Mouse (Mus musculus): ENCODE data around the gene 1810009A15Rik. TPM values are rescaled to one million over a fixed set of nuclear protein-coding genes. Genes with fewer than 3 reads are reported as not detected.
A peak's percentile ranks its signal among the peaks of the same experiment; 100 is the strongest.

1810009A15Rik gene
- total RNA-seq, 2 experiments from 2014 or later: 20.3 to 26.3 TPM

DNA sequence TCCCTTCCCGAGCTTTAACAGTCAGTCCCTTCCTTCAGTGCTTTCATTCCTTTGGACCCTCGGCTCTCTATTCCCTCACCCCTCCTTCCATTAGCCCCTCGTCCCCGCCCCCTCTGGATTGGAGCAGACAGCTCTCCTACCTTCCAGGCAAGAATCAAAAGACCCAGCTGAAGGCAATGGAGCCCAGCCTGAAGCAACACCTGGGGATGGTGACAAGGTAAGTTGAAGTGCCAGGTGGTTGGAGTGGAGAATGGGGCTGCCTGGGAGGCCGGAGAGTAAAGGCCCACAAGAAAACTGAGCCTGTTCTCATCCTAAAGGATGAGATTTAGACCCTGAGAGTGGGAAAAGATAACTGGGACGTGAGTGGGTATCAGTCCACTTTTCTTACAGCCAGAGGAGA, 19.9 kb downstream of the 1810009A15Rik start:
- intact Hi-C loops (cut with DNase I; ENCODE audit: low total_unique reads): loop anchor here (10.0 kb wide), 1 partner anchor 46 kb away; the partner anchor contains the start of gene Tut1
- no peak for DNase-seq

DNA sequence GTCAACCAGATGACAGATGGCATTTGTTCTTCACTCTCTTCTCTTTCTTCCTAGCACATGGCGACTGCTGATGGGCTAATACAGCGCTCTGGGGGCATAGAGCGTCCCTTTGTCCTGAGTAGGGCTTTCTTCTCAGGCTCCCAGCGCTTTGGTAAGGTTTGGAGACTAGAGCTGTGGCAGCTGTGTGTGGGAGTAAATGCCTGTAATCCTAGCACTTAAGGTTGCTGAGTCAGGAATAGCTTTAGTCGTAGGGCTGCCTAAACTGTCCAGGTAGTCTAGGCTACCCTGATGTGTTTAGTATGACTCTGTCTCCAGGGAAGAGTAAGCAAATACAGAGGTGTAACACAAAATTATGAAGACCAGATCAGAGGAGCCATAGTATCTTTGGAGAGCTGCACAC, 23.2 kb downstream of the 1810009A15Rik start:
- intact Hi-C loops (cut with DNase I; ENCODE audit: low total_unique reads): no loop called here
- DNase-seq: no peak

DNA sequence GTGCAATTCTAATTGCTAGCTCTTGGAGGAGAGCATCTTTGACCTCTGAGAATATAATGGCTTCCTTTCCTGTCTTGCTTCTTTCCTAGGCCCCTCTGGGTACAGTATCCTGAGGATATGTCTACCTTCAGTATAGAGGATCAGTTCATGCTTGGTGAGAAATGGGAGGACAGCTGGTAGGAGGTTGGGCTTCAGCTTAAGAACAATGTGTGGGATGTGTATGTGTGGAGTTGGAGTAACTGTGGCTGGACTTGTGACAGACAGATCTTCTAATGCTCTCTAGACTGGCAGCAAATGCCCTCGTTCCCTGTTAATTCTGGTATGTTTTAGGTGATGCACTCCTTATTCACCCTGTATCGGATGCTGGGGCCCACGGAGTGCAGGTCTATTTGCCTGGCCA, 25.6 kb downstream of the 1810009A15Rik start:
- intact Hi-C loops (cut with DNase I; ENCODE audit: low total_unique reads): no loop called here
- no peak for DNase-seq

DNA sequence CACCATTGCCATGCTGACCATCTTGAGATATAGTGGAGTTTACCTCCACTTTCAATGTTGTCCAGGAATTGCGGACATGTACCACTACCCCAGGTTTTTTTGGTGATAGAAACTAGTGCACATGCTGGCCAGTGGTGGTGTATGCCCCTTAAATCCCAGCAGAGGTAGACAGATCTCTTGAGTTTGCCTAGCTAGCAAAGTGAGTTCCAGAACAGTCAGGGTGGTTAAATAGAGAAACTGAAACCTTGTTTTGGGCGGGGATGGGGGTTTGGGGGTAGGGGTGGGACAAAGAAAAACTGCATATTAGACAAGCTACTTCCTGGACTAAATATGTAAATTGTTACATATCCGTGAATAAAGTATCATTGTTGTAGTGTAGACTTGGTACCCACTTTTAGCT, 30.3 kb downstream of the 1810009A15Rik start:
- intact Hi-C loops (cut with DNase I; ENCODE audit: low total_unique reads): no loop called here
- no peak for DNase-seq

DNA sequence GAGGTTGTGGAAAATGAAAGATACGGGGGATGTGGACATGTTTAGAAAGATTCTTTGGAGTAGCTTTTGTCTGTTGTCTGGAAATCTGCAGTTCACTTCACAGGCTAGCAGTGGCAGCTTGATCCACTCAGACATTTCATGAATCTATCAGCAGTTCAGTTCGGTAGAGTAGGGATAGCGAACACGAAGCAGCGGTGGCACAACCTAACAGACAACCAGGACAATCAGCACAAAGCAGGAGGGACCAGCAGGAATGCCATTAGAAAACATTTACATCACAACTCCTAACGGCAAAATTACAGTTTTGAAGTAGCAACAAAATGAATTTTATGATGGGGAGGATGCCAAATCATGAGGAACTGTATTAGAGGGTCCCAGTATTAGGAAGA, 31.0 kb downstream of the 1810009A15Rik start:
- no peak for DNase-seq
- intact Hi-C loops (cut with DNase I; ENCODE audit: low total_unique reads): no loop called here

DNA sequence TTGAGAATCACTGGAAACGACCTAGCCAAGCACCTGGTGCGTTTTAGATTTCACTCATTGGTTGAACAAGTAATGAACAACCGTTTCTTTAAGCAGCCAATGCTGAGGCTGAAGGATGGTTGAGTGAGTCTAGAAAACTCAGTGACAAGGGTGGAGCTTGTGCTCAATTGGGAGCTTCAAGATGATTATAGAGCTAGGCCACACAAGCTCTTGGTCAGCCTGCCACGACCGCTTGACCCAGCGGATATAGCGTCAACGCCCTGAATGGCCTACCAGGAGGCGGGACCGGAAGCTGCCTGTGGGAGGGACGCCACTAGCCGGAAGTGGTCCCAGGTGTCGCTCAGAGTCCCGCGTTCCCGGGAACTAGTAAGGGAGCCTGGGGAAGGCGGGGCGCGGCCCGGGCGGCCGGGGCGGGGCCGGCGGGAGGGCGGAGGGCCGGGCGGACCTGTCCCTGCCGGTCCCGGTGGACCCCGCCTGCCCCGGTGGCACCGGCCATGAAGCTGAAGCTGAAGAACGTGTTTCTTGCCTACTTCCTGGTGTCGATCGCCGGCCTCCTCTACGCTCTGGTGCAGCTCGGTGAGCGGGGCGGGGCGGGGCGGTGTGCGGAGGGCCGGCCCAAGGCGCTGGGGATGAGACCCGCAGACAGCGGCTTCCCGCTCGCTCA, 31.6 kb downstream of the 1810009A15Rik start, which contains the start of gene B3gat3:
B3gat3 (plus strand) TSS at position 302 of the 664 bp plus-strand sequence.
- intact Hi-C loops (cut with DNase I; ENCODE audit: low total_unique reads): no loop called here
- peak; percentile 97 for DNase-seq

DNA sequence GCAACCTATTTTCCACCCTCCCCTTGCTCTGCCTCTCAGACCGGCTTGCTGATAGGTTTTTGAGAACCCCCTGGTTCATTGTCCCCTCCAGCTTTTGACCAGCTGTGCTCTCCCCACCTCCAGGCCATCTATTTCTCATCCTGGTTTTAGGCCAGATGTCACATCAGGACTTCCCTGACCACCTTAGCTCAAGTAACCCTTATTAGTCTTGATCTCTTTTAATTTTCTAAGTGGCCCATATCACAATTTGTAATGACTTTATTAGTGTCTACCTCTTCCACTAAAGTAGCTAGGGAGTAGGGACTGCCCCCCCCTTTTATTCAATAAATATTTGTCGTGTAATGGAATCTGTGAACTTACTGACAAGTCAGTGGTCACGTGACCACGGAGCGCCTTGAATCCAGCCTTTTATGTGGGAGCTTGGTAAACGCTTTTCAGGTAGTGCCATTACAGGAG, 32.2 kb downstream of the 1810009A15Rik start:
- no peak for DNase-seq
- intact Hi-C loops (cut with DNase I; ENCODE audit: low total_unique reads): no loop called here

DNA sequence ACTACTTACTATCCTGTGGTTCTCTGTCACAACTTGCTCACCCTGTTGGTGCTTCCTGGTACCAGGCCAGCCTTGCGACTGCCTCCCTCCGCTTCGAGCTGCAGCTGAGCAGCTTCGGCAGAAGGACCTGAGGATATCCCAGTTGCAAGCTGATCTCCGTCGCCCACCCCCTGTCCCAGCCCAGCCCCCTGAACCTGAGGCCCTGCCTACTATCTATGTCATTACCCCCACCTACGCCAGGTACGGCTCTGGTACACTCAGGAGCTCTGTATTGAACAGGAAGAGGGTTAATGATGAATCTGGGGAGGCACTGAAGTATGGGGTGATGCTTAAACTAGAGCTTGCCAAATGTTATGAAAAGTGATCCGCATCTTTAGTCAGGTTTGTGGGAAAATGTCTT, 33.1 kb downstream of the 1810009A15Rik start:
- DNase-seq: no peak
- intact Hi-C loops (cut with DNase I; ENCODE audit: low total_unique reads): no loop called here

DNA sequence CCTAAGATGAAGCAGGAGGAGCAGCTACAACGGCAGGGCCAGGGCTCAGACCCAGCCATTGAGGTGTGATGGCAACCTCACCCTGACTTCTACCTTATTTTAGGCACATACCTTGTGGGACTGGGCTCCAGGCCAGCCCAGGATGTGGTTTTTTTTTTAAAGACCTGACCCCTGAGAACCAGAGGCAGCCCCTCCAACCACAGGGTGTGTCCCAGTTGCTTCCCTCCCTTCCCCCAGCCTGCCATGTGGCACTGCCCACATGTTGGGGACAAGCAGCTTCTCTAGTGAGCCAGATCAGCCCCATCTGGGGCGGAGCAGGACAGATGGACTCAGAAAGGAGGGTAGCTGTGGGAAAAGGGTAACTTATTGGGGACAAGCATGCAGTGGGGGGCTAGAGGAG, 38.1 kb downstream of the 1810009A15Rik start:
- DNase-seq: no peak
- intact Hi-C loops (cut with DNase I; ENCODE audit: low total_unique reads): no loop called here

DNA sequence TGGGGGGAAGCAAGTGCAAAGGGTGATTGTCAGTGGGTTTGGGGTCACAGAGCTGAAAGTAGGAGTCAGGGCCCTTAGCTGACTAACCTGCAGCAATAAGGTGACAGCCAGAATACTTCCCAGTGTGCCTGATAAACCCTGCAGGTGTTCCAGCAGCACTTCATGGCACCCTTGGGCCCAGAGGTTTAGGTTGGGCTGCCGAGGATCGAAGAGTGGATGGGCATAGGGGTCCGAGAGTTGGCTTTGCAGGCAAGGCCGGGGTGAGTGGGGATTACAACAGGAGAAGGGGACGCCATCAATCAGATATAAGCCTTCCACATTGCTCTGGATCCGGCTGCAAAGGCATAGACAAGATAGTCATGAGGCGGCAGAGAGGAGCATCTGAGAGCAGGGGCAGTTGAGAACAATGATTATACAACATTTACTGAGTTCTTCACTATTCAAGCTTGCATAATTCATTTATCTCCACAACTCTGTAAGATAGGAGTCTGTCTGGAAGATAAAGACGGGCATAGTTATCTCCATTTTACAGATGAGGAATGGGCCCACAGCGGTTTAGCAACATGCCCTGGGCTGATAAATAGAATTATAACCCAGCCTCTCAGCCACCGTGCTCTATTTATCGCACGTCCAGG, 39.4 kb downstream of the 1810009A15Rik start:
- intact Hi-C loops (cut with DNase I; ENCODE audit: low total_unique reads): no loop called here
- no peak for DNase-seq

DNA sequence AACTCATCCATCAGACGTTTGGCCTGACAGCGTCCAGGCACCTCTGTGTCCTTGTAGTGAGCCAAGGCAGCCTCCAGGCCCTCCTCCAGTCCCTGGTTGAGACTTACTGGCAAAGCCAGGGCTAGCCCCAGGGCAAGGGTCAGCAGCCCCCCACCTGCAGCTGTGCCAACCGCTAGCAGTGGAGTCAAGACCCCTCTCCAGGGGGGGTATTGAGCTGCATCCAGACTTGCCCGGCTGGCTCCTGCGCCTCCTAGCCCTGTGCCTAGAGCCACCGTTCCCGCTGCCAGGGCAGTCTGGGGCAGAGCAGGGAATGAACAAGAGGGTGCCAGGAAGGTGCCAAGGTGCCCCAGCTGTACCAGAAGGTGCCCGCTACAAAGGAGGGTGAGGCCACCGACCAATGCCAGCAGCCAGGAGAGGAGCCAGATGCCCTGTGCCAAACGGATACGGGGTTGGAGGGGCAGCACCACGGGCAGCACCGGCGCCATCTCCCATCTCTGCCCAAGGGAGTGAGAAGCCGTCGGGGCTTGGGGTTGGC, 40.1 kb downstream of the 1810009A15Rik start:
- intact Hi-C loops (cut with DNase I; ENCODE audit: low total_unique reads): no loop called here
- DNase-seq: no peak

DNA sequence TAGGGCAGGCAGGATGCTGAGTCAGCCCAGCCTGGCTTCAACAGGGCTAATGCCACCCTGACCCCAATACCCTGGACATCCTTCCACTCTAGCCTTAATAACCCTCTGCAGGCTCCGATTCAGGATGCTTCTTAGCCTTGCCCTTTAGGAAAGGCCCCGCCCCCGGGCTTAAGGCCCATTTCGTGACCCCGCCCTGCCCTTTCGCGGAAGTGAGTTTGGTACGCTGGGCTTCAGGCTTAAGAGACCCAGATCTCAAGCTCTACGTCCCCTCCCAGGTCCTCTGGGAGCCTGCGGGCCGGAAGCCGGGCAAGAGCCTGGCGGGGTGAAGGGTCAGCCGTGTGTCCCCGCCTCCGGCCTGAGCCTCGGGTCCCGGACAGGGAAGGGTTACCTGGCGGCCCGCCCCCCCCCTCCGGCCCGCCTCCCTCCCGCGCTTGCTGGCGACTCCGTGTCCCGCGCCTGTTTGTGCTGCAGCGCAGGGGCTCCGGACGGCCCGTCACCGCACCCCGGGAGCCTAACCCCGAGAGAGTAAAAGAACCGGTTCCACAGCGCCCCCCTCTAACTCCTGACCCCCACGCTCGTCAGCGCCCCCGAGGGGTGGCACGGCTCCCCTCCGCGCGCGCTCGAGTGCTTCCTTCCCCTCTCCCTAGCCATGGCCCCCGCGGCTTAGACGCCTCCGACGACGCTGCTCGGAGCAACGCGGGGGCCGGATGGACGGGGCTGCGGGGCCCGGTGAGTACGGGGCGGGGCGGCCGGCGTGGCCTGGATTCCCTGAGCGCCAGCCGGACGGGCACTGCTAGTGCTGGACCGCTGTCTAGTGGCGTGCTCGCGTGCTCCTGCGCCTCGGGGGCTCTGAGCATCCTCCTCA, 40.8 kb downstream of the 1810009A15Rik start, which contains the start of the genes Rom1 and Eml3:
Rom1 (minus strand) TSS at position 133 of the 865 bp plus-strand sequence.
Eml3 (plus strand) TSS at position 329 of the 865 bp plus-strand sequence.
- intact Hi-C loops (cut with DNase I; ENCODE audit: low total_unique reads): no loop called here
- peak; percentile 91 for DNase-seq

DNA sequence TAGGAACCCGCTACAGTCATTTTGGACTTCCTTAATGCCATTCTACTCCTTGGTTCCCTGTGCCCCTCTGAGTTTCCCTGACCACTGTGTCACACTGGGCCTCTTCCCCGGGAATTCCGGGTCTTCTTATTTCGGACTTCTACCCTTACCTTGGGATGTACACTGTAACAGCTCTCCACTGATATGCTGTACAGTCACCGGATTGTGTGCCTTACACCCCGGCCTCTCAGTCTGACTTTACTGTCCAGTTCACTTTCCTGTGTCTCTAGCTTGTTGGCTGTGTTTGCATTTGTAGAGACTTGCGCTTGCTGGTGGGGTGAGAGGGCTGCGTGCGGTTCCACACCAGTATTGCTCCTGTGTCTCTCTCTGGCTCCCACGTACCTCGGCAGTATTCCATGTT, 41.5 kb downstream of the 1810009A15Rik start:
- intact Hi-C loops (cut with DNase I; ENCODE audit: low total_unique reads): no loop called here
- DNase-seq: no peak

DNA sequence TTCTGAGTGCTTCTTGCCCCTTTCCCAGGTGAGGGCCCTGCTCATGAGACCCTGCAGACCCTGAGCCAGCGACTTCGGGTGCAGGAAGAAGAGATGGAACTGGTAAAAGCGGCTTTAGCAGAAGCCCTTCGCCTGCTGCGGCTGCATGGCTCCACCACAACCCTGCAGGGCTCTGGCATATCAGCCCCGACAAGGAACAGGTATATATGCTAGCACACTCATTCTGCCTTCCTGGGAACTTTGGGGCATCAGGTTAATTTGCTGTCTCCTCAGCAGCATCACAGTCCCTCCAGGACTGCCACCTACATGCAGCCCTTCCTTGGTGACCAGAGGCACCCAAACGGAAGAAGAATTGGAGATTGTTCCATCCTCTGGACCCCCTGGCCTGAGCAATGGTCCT, 42.1 kb downstream of the 1810009A15Rik start:
- DNase-seq: no peak
- intact Hi-C loops (cut with DNase I; ENCODE audit: low total_unique reads): no loop called here

DNA sequence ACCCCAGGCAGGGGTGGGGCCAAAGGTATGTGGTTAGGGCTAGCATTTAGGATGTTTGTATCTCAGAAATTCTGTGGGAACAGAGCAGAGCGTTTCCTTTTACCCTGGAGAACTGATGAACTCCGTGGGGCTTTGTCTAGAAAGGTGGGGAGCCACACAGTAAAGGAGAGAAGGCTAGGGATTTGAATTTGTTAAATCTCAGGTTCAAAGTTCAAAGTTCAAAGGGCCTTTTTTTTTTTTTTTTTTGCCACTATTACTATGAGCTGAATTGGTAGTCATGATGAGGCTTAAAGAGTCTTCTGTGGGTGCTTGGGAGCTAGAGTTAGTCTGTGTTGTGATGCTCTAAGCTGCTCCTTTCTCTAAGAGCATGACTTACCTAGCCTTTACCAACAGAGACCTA, 48.1 kb downstream of the 1810009A15Rik start:
- intact Hi-C loops (cut with DNase I; ENCODE audit: low total_unique reads): no loop called here
- DNase-seq: no peak

Small RNA genes lying within 50 kb of the gene (microRNA-seq; reads per million reads assigned to microRNA genes)
- gene Mir5136: 0 reads per million in 2 experiments

Other genes with a start within 250 kb of the 1810009A15Rik start
- gene Chrm1, start 225.1 kb upstream of the 1810009A15Rik start, total RNA-seq (2021): under 1 TPM in 1 of 2 experiments, not detected in 1; 0.02 TPM
- gene Slc3a2, start 165.5 kb upstream of the 1810009A15Rik start, total RNA-seq (2021): 10 to 100 TPM; 24.6 to 26.8 TPM
- gene Wdr74, start 153.0 kb upstream of the 1810009A15Rik start, total RNA-seq (2021): 10 to 100 TPM; 21.7 to 23.4 TPM
- gene 1700092M07Rik, start 148.1 kb upstream of the 1810009A15Rik start, total RNA-seq (2021): not detected
- gene Stx5a, start 147.4 kb upstream of the 1810009A15Rik start, total RNA-seq (2021): 10 to 100 TPM; 24.1 to 28.0 TPM
- gene Nxf1, start 131.8 kb upstream of the 1810009A15Rik start, total RNA-seq (2021): 10 to 100 TPM; 32.5 to 33.2 TPM
- gene Tmem223, start 117.9 kb upstream of the 1810009A15Rik start, total RNA-seq (2021): 10 to 100 TPM; 78.5 to 81.9 TPM
- gene Tmem179b, start 114.4 kb upstream of the 1810009A15Rik start, total RNA-seq (2021): 10 to 100 TPM in 1 of 2 experiments, 1 to 10 TPM in 1; 9.7 to 11.1 TPM
- 1 to 10 TPM; 9.0 to 9.4 TPM for gene Taf6l, start 102.4 kb upstream of the 1810009A15Rik start, total RNA-seq (2021)
- 10 to 100 TPM; 34.1 to 35.5 TPM for gene Polr2g, start 90.3 kb upstream of the 1810009A15Rik start, total RNA-seq (2021)
- 1 to 10 TPM in 1 of 2 experiments, under 1 TPM in 1; 0.62 to 1.5 TPM for gene Zbtb3, start 86.3 kb upstream of the 1810009A15Rik start, total RNA-seq (2021)
- gene Ttc9c, start 69.5 kb upstream of the 1810009A15Rik start, total RNA-seq (2021): 10 to 100 TPM in 1 of 2 experiments, 1 to 10 TPM in 1; 9.6 to 10.7 TPM
- gene Hnrnpul2, start 68.8 kb upstream of the 1810009A15Rik start, total RNA-seq (2021): 10 to 100 TPM; 35.4 to 37.3 TPM
- not detected for gene AC129217.1, start 59.1 kb upstream of the 1810009A15Rik start, total RNA-seq (2021)
- gene Bscl2, start 51.4 kb upstream of the 1810009A15Rik start, total RNA-seq (2021): 10 to 100 TPM; 14.4 to 15.6 TPM
- not detected for gene Gng3, start 49.7 kb upstream of the 1810009A15Rik start, total RNA-seq (2021)
- gene Lrrn4cl, start 38.1 kb upstream of the 1810009A15Rik start, total RNA-seq (2021): 10 to 100 TPM in 1 of 2 experiments, 1 to 10 TPM in 1; 7.8 to 11.0 TPM
- 100 to 1,000 TPM; 182 to 211 TPM for gene Ubxn1, start 17.4 kb upstream of the 1810009A15Rik start, total RNA-seq (2021)
- gene Uqcc3, start 7.9 kb upstream of the 1810009A15Rik start, total RNA-seq (2021): 10 to 100 TPM; 55.1 to 64.7 TPM
- gene Lbhd1, start 5.1 kb upstream of the 1810009A15Rik start, total RNA-seq (2021): 1 to 10 TPM; 4.4 to 6.7 TPM
- gene Gm49403, start 4.9 kb upstream of the 1810009A15Rik start, total RNA-seq (2021): not detected
- 1 to 10 TPM in 1 of 2 experiments, not detected in 1; 3.3 TPM for gene Gm49416, start 73 bp downstream of the 1810009A15Rik start, total RNA-seq (2021)
- 10 to 100 TPM in 1 of 2 experiments, 1 to 10 TPM in 1; 9.5 to 10.3 TPM for gene Ints5, start 4.2 kb downstream of the 1810009A15Rik start, total RNA-seq (2021)
- gene Ganab, start 9.2 kb downstream of the 1810009A15Rik start, total RNA-seq (2021): 10 to 100 TPM; 30.7 to 34.3 TPM
- gene B3gat3, start 31.5 kb downstream of the 1810009A15Rik start, total RNA-seq (2021): 10 to 100 TPM; 21.4 to 24.2 TPM
- gene Rom1, start 40.5 kb downstream of the 1810009A15Rik start, total RNA-seq (2021): 1 to 10 TPM; 4.9 to 6.0 TPM
- 1 to 10 TPM; 8.6 to 8.9 TPM for gene Eml3, start 40.7 kb downstream of the 1810009A15Rik start, total RNA-seq (2021)
- gene Mta2, start 53.0 kb downstream of the 1810009A15Rik start, total RNA-seq (2021): 10 to 100 TPM; 27.4 to 27.9 TPM
- gene Tut1, start 65.0 kb downstream of the 1810009A15Rik start, total RNA-seq (2021): 1 to 10 TPM; 8.2 to 8.4 TPM
- 100 to 1,000 TPM; 500 to 587 TPM for gene Eef1g, start 78.2 kb downstream of the 1810009A15Rik start, total RNA-seq (2021)
- 100 to 1,000 TPM; 194 to 197 TPM for gene Ahnak, start 100.4 kb downstream of the 1810009A15Rik start, total RNA-seq (2021)
- gene Scgb1a1, start 199.1 kb downstream of the 1810009A15Rik start, total RNA-seq (2021): not detected
- gene Asrgl1, start 246.8 kb downstream of the 1810009A15Rik start, total RNA-seq (2021): 10 to 100 TPM; 15.6 to 18.5 TPM